Mouse (Mus musculus): ENCODE results near the gene Fcrl5.

- no peak for TF ChIP-seq TAL1 (IDR thresholded peaks at IDR 0.05; ENCODE audit: low read length)
- TF ChIP-seq GATA1 (IDR thresholded peaks at IDR 0.05; ENCODE audit: low read length), result no peak
These were observed 26.2 kb upstream of the Fcrl5 start for GRCm38 (mm10) chr3:87409196-87409935.

All from erythroblast, embryonic 14.5 days (primary cell).